Mouse (Mus musculus): ENCODE results near the gene Marc2. TPM values are rescaled to one million over a fixed set of nuclear protein-coding genes. Genes with fewer than 3 reads are reported as not detected.

The Marc2 gene
- polyA plus RNA-seq, 1 experiment, result 100 TPM

DNA sequence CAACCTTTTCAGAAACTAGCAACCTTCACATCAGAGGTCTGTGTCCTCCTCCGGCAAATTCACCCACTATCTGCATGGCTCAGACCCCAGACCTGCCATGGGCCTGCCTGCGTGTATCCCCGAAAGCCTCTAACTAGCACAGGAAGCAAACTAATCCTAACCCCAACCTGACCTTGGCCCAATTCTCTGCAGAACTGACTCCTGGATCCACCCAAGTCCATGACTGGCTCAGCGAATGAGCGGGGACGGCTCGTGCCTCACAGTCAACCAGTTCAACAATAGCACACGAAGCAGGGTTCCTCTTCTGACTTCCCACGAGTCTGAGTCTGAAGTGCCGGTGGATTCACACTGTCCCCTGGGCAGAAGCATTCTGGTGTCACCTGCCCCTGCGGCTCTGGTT, 27.7 kb upstream of the Marc2 start:
- Histone ChIP-seq H3K4me3 (ENCODE audit: insufficient read depth, low read length) (no peak overlapping the region), H3K4me1 (ENCODE audit: control insufficient read depth, insufficient read depth, low read length) (peaks cover 3% of the 10 kb centered on the region), H3K27ac (ENCODE audit: insufficient read depth, low read length) (no peak overlapping the region)
- no peak for TF ChIP-seq CTCF (IDR thresholded peaks at IDR 0.05; ENCODE audit: extremely low read depth, insufficient read depth, low read length)
- no peak for TF ChIP-seq POLR2A (IDR thresholded peaks at IDR 0.05; ENCODE audit: extremely low read depth, insufficient read depth, low read length)

DNA sequence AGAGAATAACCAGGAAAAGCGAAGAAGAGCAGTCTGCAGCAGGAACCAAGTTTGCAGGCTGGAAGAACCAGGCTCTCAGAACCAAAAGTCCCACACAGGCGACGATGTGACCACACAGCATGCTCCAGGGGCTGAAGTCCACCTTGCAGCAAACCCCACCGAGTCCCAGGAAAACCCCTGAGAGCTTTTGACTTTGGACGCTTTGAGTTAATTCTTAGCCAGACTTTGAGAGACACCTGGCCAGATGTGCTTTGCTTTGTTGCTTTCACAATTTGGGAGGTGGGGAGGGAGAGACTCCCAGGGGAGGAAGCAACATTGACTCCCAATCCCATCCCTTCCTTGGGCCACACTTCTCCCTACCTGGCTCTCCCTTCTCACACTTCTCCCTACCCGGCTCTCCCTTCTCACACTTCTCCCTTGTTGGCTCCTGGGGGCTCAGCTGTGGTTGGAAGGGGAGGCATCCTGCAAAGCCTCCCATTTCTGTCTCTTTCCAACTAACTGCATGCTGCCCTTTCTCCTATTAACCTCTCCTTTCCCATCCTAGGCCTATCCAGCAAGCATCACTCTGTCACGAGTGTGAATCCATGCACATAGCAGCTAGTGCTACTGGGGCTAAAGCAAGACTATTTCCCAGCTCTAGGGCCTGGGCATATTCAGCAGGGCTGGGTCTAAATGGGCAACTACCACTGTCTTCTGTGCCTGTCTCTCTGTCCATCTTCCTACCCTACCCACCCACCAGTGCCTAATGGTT, 26.0 kb upstream of the Marc2 start:
- TF ChIP-seq CTCF (IDR thresholded peaks at IDR 0.05; ENCODE audit: extremely low read depth, insufficient read depth, low read length) (no peak), POLR2A (IDR thresholded peaks at IDR 0.05; ENCODE audit: extremely low read depth, insufficient read depth, low read length) (no peak)
- Histone ChIP-seq H3K27ac (ENCODE audit: insufficient read depth, low read length) (no peak overlapping the region), H3K4me1 (ENCODE audit: control insufficient read depth, insufficient read depth, low read length) (peaks cover 3% of the 10 kb centered on the region), H3K4me3 (ENCODE audit: insufficient read depth, low read length) (no peak overlapping the region)

DNA sequence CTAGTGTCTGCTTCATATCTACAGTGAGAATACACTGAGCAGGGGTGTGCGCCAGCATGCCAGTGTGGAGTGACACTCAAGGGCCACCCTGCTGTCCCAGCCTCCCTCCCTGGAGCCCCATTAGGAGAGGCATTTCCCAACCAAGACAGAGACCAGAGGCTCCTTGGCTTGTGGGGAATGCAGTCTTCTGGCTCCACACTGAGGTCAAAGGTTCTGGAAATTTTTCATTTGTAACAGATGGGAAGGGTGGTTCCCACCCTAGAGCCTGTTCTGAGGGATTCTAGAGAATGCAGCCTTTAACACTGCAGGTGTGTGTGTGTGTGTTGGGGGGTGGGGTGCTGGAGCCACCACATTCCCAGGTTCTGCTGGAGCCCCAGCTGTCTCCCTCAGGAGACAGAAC, 25.3 kb upstream of the Marc2 start:
- TF ChIP-seq POLR2A (IDR thresholded peaks at IDR 0.05; ENCODE audit: extremely low read depth, insufficient read depth, low read length) (no peak), CTCF (IDR thresholded peaks at IDR 0.05; ENCODE audit: extremely low read depth, insufficient read depth, low read length) (no peak)
- Histone ChIP-seq H3K4me1 (ENCODE audit: control insufficient read depth, insufficient read depth, low read length) (0 out of 2 replicates have a peak, but pooled peaks cover 1% of the 10 kb centered on the region), H3K27ac (ENCODE audit: insufficient read depth, low read length) (no peak overlapping the region), H3K4me3 (ENCODE audit: insufficient read depth, low read length) (no peak overlapping the region)

- H3K4me1 ChIP-seq (ENCODE audit: control insufficient read depth, insufficient read depth, low read length), result 0 out of 2 replicates have a peak, but pooled peaks cover 1% of the 10 kb centered on the region
- no peak overlapping the region for H3K27ac ChIP-seq (ENCODE audit: insufficient read depth, low read length)
- TF ChIP-seq POLR2A (IDR thresholded peaks at IDR 0.05; ENCODE audit: extremely low read depth, insufficient read depth, low read length) (no peak), CTCF (IDR thresholded peaks at IDR 0.05; ENCODE audit: extremely low read depth, insufficient read depth, low read length) (no peak)
- no peak overlapping the region for H3K4me3 ChIP-seq (ENCODE audit: insufficient read depth, low read length)
These were observed 24.6 kb upstream of the Marc2 start for GRCm38 (mm10) chr1:184870646-184871385.

GRCm38 (mm10) chr1:184869939-184870565, 23.8 kb upstream of the Marc2 start:
- Histone ChIP-seq H3K4me3 (ENCODE audit: insufficient read depth, low read length) (no peak overlapping the region), H3K27ac (ENCODE audit: insufficient read depth, low read length) (no peak overlapping the region), H3K4me1 (ENCODE audit: control insufficient read depth, insufficient read depth, low read length) (0 out of 2 replicates have a peak, but pooled peaks cover 1% of the 10 kb centered on the region)
- TF ChIP-seq POLR2A (IDR thresholded peaks at IDR 0.05; ENCODE audit: extremely low read depth, insufficient read depth, low read length) (no peak), CTCF (IDR thresholded peaks at IDR 0.05; ENCODE audit: extremely low read depth, insufficient read depth, low read length) (no peak)

- no peak for TF ChIP-seq CTCF (IDR thresholded peaks at IDR 0.05; ENCODE audit: extremely low read depth, insufficient read depth, low read length)
- no peak for TF ChIP-seq POLR2A (IDR thresholded peaks at IDR 0.05; ENCODE audit: extremely low read depth, insufficient read depth, low read length)
- Histone ChIP-seq H3K27ac (ENCODE audit: insufficient read depth, low read length) (no peak overlapping the region), H3K4me1 (ENCODE audit: control insufficient read depth, insufficient read depth, low read length) (0 out of 2 replicates have a peak, but pooled peaks cover 1% of the 10 kb centered on the region), H3K4me3 (ENCODE audit: insufficient read depth, low read length) (no peak overlapping the region)
These were observed 21.4 kb upstream of the Marc2 start for GRCm38 (mm10) chr1:184867640-184868120.

DNA sequence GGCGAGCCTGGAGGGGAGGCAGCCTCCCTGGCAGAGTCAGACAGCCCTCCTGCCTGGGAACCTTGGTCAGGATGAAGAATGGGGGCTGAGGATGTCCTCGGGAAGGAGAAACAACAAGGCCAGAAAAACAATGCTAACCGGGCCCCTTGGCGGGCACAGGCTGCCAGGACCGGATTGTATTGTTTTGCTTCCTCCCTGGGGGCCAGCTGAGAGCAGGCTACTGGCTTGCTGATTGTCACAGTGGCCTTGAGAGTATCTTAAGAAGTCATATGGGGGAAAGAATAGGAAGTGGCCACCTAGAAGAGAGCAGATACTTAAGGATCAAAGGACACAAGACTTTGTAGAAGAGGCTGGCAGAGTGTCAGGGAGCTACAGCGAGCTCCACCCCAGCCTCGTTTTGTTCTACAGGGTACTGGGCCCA, 18.1 kb upstream of the Marc2 start:
- Histone ChIP-seq H3K4me3 (ENCODE audit: insufficient read depth, low read length) (no peak overlapping the region), H3K27ac (ENCODE audit: insufficient read depth, low read length) (no peak overlapping the region), H3K4me1 (ENCODE audit: control insufficient read depth, insufficient read depth, low read length) (no peaks in the 10 kb centered on the region)
- TF ChIP-seq POLR2A (IDR thresholded peaks at IDR 0.05; ENCODE audit: extremely low read depth, insufficient read depth, low read length), result no peak
- no peak for TF ChIP-seq CTCF (IDR thresholded peaks at IDR 0.05; ENCODE audit: extremely low read depth, insufficient read depth, low read length)

GRCm38 (mm10) chr1:184862636-184863035, 16.4 kb upstream of the Marc2 start:
- peak overlapping the region; percentile 76 for H3K27ac ChIP-seq (ENCODE audit: insufficient read depth, low read length)
- peaks cover 2% of the 10 kb centered on the region for H3K4me1 ChIP-seq (ENCODE audit: control insufficient read depth, insufficient read depth, low read length)
- TF ChIP-seq CTCF (IDR thresholded peaks at IDR 0.05; ENCODE audit: extremely low read depth, insufficient read depth, low read length) (no peak), POLR2A (IDR thresholded peaks at IDR 0.05; ENCODE audit: extremely low read depth, insufficient read depth, low read length) (no peak)
- H3K4me3 ChIP-seq (ENCODE audit: insufficient read depth, low read length), result no peak overlapping the region

GRCm38 (mm10) chr1:184861551-184861950, 15.3 kb upstream of the Marc2 start:
- Histone ChIP-seq H3K4me3 (ENCODE audit: insufficient read depth, low read length) (no peak overlapping the region), H3K4me1 (ENCODE audit: control insufficient read depth, insufficient read depth, low read length) (peaks cover 4% of the 10 kb centered on the region), H3K27ac (ENCODE audit: insufficient read depth, low read length) (no peak overlapping the region)
- TF ChIP-seq POLR2A (IDR thresholded peaks at IDR 0.05; ENCODE audit: extremely low read depth, insufficient read depth, low read length) (no peak), CTCF (IDR thresholded peaks at IDR 0.05; ENCODE audit: extremely low read depth, insufficient read depth, low read length) (no peak)

Measured in cortical plate, adult 2 months (tissue).